Mouse (Mus musculus): ENCODE data around the gene Tsnax.

Tsnax gene

GRCm38 (mm10) chr8:125080388-125081344 lies 67.9 kb downstream of the Tsnax start:
- no peak for DNase-seq (ENCODE audit: low spot score in 2 of 2)

DNA sequence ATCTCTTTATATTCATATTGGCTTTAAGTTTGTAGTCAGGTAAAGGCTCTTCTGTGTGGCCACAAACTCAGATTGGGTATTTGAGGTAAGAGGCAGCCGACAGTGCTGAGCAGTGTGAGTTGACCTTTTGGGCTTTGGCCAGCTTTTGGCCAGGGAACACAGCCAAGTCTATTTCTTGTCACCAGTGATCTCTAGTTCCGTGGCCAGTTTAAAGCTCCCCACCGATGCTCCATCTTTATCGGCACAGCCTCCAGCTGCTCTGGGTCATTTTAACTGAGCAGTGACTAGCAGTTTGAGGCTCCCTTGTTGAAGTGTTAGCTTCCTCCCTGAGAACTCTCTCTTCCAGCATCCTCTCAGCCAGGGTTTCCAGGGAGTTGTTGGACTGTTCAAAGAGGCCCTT lies 70.9 kb downstream of the Tsnax start:
- DNase-seq (ENCODE audit: low spot score in 2 of 2), result no peak
